7 mouse cellular contexts compared by ENCODE assay signal in genomic region chr19:23757961-23758553, GRCm38 (mm10). TPM values are rescaled to one million over a fixed set of nuclear protein-coding genes. Genes with fewer than 3 reads are reported as not detected.
DNase-seq lines count a peak whose midpoint lies in the region; ATAC-seq lines count a peak whose summit lies in the region.

No protein-coding gene starts in this region.

- peak; percentile 90 for ATAC-seq in intestine, embryonic 16.5 days
- peak; percentile 78 for ATAC-seq in midbrain, embryonic 11.5 days (ENCODE audit: low FRiP score)

- peak; percentile 97 for DNase-seq in adrenal gland, postnatal 10 days
- peak; percentile 94 for DNase-seq in embryo, embryonic 9.5 days (ENCODE audit: extremely low spot score)
- peak; percentile 94 to 96 for DNase-seq in gastrocnemius, postnatal 4 days (ENCODE audit: low spot score in 2 of 2)
- DNase-seq in left cerebral cortex, postnatal 36 days (ENCODE audit: low spot score in 2 of 2): peak; percentile 94 to 95
- DNase-seq in midbrain, embryonic 11.5 days (ENCODE audit: low spot score, missing footprints): peak; percentile 100
- DNase-seq in spleen, adult 12 weeks (ENCODE audit: low spot score): peak; percentile 69

- H3K4me3 ChIP-seq in intestine, embryonic 16.5 days (ENCODE audit: low read length): peak overlapping the region; percentile 78
- H3K4me3 ChIP-seq in midbrain, embryonic 11.5 days (ENCODE audit: low read depth, low read length): peak overlapping the region; percentile 65

- peak overlapping the region; percentile 75 for H3K27ac ChIP-seq in intestine, embryonic 16.5 days (ENCODE audit: low read length)
- H3K27ac ChIP-seq in midbrain, embryonic 11.5 days (ENCODE audit: low read depth, low read length): peak overlapping the region; percentile 57; the same call in 1 of the 2 replicates

- H3K9me3 ChIP-seq in intestine, embryonic 16.5 days (ENCODE audit: control insufficient read depth, low read length): no peaks in the 10 kb centered on the region
- no peaks in the 10 kb centered on the region for H3K9me3 ChIP-seq in midbrain, embryonic 11.5 days (ENCODE audit: control insufficient read depth, low read length)

- intact Hi-C loops in left cerebral cortex, postnatal 36 days (cut with DNase I): loop anchor here (1.0 to 10.0 kb wide), 6 partner anchors 71 to 213 kb away; partner anchors contain the start of gene Ptar1

- peak overlapping the region; percentile 78 for H3K9ac ChIP-seq in intestine, embryonic 16.5 days (ENCODE audit: low read depth, low read length)
- H3K9ac ChIP-seq in midbrain, embryonic 11.5 days (ENCODE audit: low read length): peak overlapping the region; percentile 73

- H3K27me3 ChIP-seq in intestine, embryonic 16.5 days (replicated peaks; ENCODE audit: control insufficient read depth, insufficient read depth, low read length): no peaks in the 10 kb centered on the region; the same call in 1 of the 2 replicates
- peaks cover 4% of the 10 kb centered on the region for H3K27me3 ChIP-seq in midbrain, embryonic 11.5 days (ENCODE audit: control insufficient read depth, insufficient read depth, low read length)

- H3K4me1 ChIP-seq in intestine, embryonic 16.5 days (ENCODE audit: control insufficient read depth, insufficient read depth, low read length): peaks cover 5% of the 10 kb centered on the region; the same call in 1 of the 2 replicates
- H3K4me1 ChIP-seq in midbrain, embryonic 11.5 days (ENCODE audit: control insufficient read depth, insufficient read depth, low read length): peaks cover 10% of the 10 kb centered on the region

- H3K36me3 ChIP-seq in intestine, embryonic 16.5 days (ENCODE audit: control insufficient read depth, insufficient read depth, low read length): no peaks in the 10 kb centered on the region
- H3K36me3 ChIP-seq in midbrain, embryonic 11.5 days (ENCODE audit: control insufficient read depth, insufficient read depth, low read length): no peaks in the 10 kb centered on the region

- H3K4me2 ChIP-seq in intestine, embryonic 16.5 days (ENCODE audit: low read depth, low read length): peak overlapping the region; percentile 95
- H3K4me2 ChIP-seq in midbrain, embryonic 11.5 days: peak overlapping the region; percentile 70

- WGBS in intestine, embryonic 16.5 days: under 1% methylated on average over 40 of the region's 40 CpGs
- under 1% methylated on average over 40 of the region's 40 CpGs for WGBS in midbrain, embryonic 11.5 days

RNA-seq across cellular contexts. Expression of gene Apba1, which starts 0.6 kb away (rescaled TPM):
- 10 to 100 TPM in 1 of 2 experiments, 1 to 10 TPM in 1; 7.2 to 14.4 TPM for total RNA-seq in adrenal gland, postnatal 10 days (2021)
- total RNA-seq in gastrocnemius, postnatal 4 days (2021): 1 to 10 TPM; 6.9 to 7.0 TPM
- 0.38 and 0.49 TPM in 2 replicates for polyA plus RNA-seq in intestine, embryonic 16.5 days (2015; fragmentation: Nextera tagmentation; extraction: Ambion mirVana)
- 100 to 1,000 TPM; 120 to 138 TPM for total RNA-seq in left cerebral cortex, postnatal 36 days (2021)
- 1.2 and 1.4 TPM in 2 replicates for polyA plus RNA-seq in midbrain, embryonic 11.5 days (2014; fragmentation: Nextera tagmentation; extraction: Ambion mirVana)

Comparison
In these comparisons a context has a peak if more than half of its experiments do, and no peak if none do; other contexts are left out.
1. Peak in every context shown above with its lines: DNase-seq, ATAC-seq, H3K4me3 ChIP-seq and H3K27ac ChIP-seq.
2. RNA of gene Apba1, which starts 0.6 kb away (total RNA-seq): 120 to 138 TPM in left cerebral cortex, postnatal 36 days; 7.2 to 14.4 TPM in adrenal gland, postnatal 10 days and 6.9 to 7.0 TPM in gastrocnemius, postnatal 4 days; every median in the first group is over 4 times any median in the second.